Mouse (Mus musculus): ENCODE results near the gene Gm428. TPM values are rescaled to one million over a fixed set of nuclear protein-coding genes. Genes with fewer than 3 reads are reported as not detected.

Gm428 gene
- not detected for polyA plus RNA-seq (2015; fragmentation: Illumina TruSeq; extraction: RNeasy Lipid Tissue Mini Kit (QIAGEN cat#74804); ENCODE audit: low read depth, low replicate concordance)

DNA sequence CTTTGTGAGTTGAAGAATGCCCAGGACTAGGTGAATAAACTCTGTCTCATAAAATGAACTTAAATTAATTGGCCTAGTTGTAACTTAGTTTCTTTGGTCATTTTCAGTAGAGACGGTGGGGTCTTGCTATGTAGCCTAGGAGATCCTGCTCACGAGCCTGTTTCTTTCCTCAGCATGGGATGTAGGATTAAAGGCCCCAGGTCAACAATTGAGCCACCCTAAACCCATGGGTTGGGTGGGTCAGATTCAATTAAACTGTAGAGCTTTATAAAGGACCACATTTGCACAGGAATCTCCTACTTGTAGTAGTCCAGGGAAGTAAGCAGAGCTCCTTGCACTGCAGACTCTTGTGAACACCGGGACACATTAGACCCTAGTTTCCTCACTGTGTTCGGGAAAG is at the start of gene Gm428:
Gm428 (plus strand) TSS at position 301 of the 400 bp plus-strand sequence.

DNA sequence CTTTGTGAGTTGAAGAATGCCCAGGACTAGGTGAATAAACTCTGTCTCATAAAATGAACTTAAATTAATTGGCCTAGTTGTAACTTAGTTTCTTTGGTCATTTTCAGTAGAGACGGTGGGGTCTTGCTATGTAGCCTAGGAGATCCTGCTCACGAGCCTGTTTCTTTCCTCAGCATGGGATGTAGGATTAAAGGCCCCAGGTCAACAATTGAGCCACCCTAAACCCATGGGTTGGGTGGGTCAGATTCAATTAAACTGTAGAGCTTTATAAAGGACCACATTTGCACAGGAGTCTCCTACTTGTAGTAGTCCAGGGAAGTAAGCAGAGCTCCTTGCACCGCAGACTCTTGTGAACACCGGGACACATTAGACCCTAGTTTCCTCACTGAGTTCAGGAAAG is 45.5 kb upstream of the Gm428 start, which contains the start of gene Gm11236:
Gm11236 (plus strand) TSS at position 301 of the 400 bp plus-strand sequence.

DNA sequence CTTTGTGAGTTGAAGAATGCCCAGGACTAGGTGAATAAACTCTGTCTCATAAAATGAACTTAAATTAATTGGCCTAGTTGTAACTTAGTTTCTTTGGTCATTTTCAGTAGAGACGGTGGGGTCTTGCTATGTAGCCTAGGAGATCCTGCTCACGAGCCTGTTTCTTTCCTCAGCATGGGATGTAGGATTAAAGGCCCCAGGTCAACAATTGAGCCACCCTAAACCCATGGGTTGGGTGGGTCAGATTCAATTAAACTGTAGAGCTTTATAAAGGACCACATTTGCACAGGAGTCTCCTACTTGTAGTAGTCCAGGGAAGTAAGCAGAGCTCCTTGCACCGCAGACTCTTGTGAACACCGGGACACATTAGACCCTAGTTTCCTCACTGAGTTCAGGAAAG is 15.3 kb upstream of the Gm428 start, which contains the start of gene Gm11239:
Gm11239 (plus strand) TSS at position 301 of the 400 bp plus-strand sequence.

Other genes starting within 250 kb of the Gm428 start
- not detected for gene Gm11238, start 75.6 kb upstream of the Gm428 start, polyA plus RNA-seq (2015; fragmentation: Illumina TruSeq; extraction: RNeasy Lipid Tissue Mini Kit (QIAGEN cat#74804); ENCODE audit: low read depth, low replicate concordance)
- not detected for gene Gm11237, start 60.5 kb upstream of the Gm428 start, polyA plus RNA-seq (2015; fragmentation: Illumina TruSeq; extraction: RNeasy Lipid Tissue Mini Kit (QIAGEN cat#74804); ENCODE audit: low read depth, low replicate concordance)
- not detected for gene Gm11236, start 45.4 kb upstream of the Gm428 start, polyA plus RNA-seq (2015; fragmentation: Illumina TruSeq; extraction: RNeasy Lipid Tissue Mini Kit (QIAGEN cat#74804); ENCODE audit: low read depth, low replicate concordance)
- gene Gm11239, start 15.2 kb upstream of the Gm428 start, polyA plus RNA-seq (2015; fragmentation: Illumina TruSeq; extraction: RNeasy Lipid Tissue Mini Kit (QIAGEN cat#74804); ENCODE audit: low read depth, low replicate concordance), result not detected
- 0.10 TPM for gene Rasef, start 107.5 kb downstream of the Gm428 start, polyA plus RNA-seq (2015; fragmentation: Illumina TruSeq; extraction: RNeasy Lipid Tissue Mini Kit (QIAGEN cat#74804); ENCODE audit: low read depth, low replicate concordance)
- gene Gm11758, start 192.8 kb downstream of the Gm428 start, polyA plus RNA-seq (2015; fragmentation: Illumina TruSeq; extraction: RNeasy Lipid Tissue Mini Kit (QIAGEN cat#74804); ENCODE audit: low read depth, low replicate concordance), result not detected
- not detected for gene Gm11757, start 207.6 kb downstream of the Gm428 start, polyA plus RNA-seq (2015; fragmentation: Illumina TruSeq; extraction: RNeasy Lipid Tissue Mini Kit (QIAGEN cat#74804); ENCODE audit: low read depth, low replicate concordance)
- not detected for gene Gm13871, start 222.4 kb downstream of the Gm428 start, polyA plus RNA-seq (2015; fragmentation: Illumina TruSeq; extraction: RNeasy Lipid Tissue Mini Kit (QIAGEN cat#74804); ENCODE audit: low read depth, low replicate concordance)
- not detected for gene Gm11756, start 237.2 kb downstream of the Gm428 start, polyA plus RNA-seq (2015; fragmentation: Illumina TruSeq; extraction: RNeasy Lipid Tissue Mini Kit (QIAGEN cat#74804); ENCODE audit: low read depth, low replicate concordance)